Mouse (Mus musculus) ovary, adult 18-20 months (tissue): ENCODE data around the gene Gabbr2.

Experiments
- DNase-seq: peaks from one replicate; pipeline ENCODE4 v3.0.0; 2022; ENCODE audit warnings: low spot score, mixed read lengths

Gabbr2 gene

GRCm38 (mm10) chr4:46991016-46991958 lies at the start of gene Gabbr2:
Gabbr2 (minus strand) TSS chr4:46991873.
- no peak for DNase-seq

GRCm38 (mm10) chr4:47039586-47039985 lies 47.9 kb upstream of the Gabbr2 start:
- DNase-seq: no peak

DNA sequence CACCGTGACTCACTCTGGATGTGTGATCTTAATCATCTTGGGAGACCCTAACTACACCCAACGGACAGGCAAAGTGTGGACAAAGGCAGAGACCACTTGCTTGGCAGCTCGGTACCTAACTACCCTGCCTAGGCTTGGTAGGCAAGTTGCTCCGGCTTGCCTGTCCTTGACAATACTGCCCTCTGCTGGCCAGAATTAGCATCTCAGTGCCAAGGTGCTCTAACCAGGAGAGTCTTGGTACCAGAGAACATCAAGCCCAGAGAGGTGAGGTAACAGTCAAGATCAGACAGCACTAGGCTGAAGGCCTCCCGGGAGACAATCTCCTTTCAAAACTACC lies 45.6 kb upstream of the Gabbr2 start:
- no peak for DNase-seq

- DNase-seq: no peak
Observed at GRCm38 (mm10) chr4:47036486-47037320, 45.0 kb upstream of the Gabbr2 start.

GRCm38 (mm10) chr4:47035536-47035935 lies 43.9 kb upstream of the Gabbr2 start:
- no peak for DNase-seq

DNA sequence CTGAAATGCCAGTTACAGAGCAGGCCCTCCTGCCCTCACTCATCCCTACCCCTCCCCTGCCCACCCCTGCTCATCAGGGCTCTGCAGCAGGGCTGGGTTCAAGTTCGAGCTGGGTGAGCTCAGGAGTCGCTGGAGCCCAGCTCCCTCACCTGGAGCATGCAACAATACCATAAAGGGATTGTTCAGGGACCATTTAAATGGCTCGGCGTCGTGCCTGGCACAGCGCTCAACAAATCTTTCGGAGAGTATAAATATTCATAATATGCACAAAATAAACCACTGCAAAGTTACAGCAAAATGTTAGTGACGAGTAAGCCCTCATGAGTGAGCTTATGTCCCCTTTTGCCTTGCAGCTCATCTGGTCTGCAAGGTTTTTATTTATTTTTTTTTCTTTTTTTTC lies 40.5 kb upstream of the Gabbr2 start:
- no peak for DNase-seq

GRCm38 (mm10) chr4:47028791-47029190 lies 37.1 kb upstream of the Gabbr2 start:
- DNase-seq: no peak

DNA sequence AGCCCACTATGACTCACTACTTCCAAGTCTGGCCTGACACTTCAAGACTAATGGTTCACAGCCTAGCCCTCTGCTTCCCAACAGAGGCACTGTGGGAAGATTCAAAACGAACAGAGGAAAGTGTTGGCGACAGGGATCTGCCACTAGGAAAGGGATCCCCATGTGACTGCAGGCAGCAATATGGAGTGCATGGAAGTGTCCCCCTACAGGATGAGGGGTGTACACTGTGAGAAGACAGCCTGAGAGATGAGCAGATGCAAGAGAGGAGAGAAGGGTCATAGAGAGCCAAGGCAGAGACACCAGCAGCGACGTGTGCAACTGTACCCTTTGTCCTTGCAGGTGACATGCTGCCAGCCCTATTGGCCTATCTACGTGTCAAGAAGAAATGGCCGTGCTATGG lies 32.3 kb upstream of the Gabbr2 start:
- no peak for DNase-seq

- DNase-seq: no peak
Observed at GRCm38 (mm10) chr4:47022804-47023603, 31.3 kb upstream of the Gabbr2 start.

DNA sequence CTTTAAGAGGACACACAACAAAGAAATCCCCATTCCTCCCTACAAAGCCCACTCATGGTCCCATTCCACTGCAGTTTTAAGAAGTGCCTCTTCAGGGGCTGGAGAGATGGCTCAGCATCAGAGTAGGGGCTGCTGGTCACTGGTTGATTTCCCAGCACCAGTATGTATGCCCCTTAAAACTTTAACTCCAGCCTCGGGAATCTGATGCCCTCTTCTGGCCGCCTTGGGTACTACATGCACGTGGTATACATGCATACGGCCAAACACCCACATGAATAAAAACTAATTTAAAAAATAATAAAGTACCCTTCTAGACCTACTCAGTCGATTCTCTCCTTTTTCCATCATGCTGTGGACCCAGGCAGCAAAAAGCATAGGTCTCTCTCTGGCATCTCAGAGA lies 28.9 kb upstream of the Gabbr2 start:
- DNase-seq: no peak

DNA sequence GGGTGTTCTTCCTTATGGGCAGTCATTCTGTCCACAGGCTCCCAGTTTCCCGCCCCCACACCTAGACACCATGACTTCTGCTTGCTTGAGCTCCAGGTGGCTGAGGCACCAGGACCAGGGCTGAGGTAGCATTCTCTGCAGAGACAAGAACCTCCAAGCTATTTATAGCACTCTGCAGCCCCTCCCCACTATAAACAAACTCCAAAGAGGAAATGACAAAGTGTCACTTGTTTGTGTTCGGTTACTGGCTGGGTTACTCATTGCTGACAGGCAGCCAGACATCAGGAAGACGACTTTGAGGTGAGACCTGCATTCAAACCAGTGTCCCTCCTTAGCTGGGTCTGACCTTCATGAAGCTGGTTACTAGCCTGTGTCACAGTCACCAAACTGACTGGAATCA lies 23.5 kb upstream of the Gabbr2 start:
- no peak for DNase-seq

GRCm38 (mm10) chr4:47012476-47012875 lies 20.8 kb upstream of the Gabbr2 start:
- no peak for DNase-seq

GRCm38 (mm10) chr4:47010400-47011231 lies 18.9 kb upstream of the Gabbr2 start:
- DNase-seq: no peak

GRCm38 (mm10) chr4:47000626-47001395 lies 9.1 kb upstream of the Gabbr2 start:
- DNase-seq: no peak

- no peak for DNase-seq
Observed at GRCm38 (mm10) chr4:46997969-46998368, 6.3 kb upstream of the Gabbr2 start.

DNA sequence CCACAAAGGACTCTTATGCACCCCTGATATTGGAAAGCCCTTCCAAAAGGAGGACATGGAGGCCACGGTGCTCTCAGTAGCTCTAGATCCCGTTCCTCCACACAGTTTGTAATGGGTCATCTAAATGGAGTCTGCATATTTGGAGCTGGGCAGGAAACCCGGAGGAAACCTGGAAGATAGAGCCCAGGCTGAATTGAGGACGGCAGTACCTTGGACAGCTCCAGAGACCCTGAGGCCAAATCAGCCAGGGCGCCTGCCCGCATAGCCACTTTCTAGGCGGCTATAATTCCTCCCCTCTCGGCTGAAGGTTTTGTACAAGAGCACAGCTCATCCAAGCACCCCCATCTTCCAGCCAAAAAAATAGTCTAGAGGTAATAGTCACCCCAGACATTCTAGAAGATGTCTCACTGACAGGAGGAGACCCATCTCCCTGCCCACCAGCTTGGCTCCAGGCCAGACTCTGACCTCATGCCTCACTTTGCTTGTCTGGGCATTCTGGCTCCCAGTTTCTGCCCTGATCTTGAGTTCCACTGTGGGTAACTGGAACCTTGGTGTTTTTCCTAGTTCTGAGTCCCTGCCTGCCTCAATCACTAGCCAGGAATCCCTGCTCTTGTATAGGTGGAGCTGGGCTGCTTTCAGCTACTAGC lies 1.3 kb upstream of the Gabbr2 start:
- no peak for DNase-seq

DNA sequence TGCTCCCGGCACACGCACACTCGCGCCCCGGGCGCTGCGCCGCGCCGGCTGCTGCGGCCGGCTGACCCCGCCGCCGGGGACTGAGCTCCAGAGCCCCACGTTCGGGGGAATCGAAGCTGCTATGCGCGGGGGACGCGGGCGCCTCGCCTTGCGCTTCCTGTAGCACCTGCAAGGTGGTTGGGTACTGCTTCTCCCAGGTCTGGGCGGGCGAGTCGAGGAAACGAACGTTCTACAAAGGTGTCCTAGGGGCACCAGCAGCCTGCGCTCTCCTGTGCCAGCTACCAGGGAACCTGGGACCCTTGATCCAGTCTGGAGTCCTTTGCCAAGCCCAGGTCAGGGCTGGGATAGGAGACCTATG lies 265 bp upstream of the Gabbr2 start:
- no peak for DNase-seq

DNA sequence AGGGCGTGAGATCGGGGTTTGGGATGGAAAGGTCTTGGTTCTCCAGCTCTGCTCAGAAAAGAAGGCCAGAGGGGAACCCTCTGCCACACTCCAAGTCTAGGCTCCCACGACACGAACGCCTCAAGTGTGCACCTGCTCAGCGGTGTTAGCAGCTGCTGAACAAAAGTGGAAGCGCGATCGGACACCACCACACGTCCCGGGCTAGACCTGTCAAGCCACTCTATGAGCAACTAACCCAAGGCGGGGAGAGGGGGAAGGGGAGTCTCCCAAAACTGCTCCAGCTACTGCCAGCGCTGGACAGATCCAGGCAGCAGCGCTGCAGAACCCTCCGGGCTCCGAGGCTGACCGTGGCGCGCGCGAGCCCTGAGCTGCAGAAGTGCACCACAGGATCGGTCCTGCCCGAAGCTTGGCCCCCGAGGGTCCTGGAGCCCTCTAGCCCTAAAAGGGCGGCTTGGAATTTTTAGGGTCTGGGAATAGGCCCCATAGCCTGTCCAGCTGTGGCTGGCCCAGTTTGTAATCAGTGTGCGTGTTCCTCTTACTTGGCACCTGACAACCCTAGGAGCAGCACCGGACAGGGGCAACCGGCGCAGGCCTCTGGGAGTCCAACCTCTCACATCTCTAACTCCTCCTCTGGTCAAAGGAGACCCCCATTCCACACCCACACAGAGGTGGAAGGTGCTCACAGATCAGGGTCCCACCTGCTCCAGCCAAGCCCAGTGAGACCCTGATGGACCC lies 1.2 kb downstream of the Gabbr2 start:
- DNase-seq: no peak

- no peak for DNase-seq
Observed at GRCm38 (mm10) chr4:46989842-46990241, 1.8 kb downstream of the Gabbr2 start.
